Mouse (Mus musculus) heart, postnatal 0 days (tissue): ENCODE data around the gene Gtf2ird1. TPM values are rescaled to one million over a fixed set of nuclear protein-coding genes. Genes with fewer than 3 reads are reported as not detected.
A peak's percentile ranks its signal among the peaks of the same experiment; 100 is the strongest.
"Not testable (repeated sequence)": the region's sequence is repeated elsewhere in the genome, so short reads cannot be mapped to it uniquely, and the experiment has no call there.

Source experiments
- ATAC-seq: fragments of 200-750 bp; cut with Nextera tagmentation; 2 replicates; pipeline ENCODE4 v1.8.0; 2017; ENCODE audit warnings: low read depth, moderate number of reproducible peaks, moderate library complexity; ENCODE audit not compliant: insufficient read depth
- DNase-seq: peaks from one replicate; pipeline ENCODE4 v3.0.0-alpha.2; 2016; ENCODE audit warnings: low spot score
- H3K27ac ChIP-seq: fragments of 300-500 bp; sonication (generic); 2 replicates; pipeline ENCODE4 v1.5.1; 2014; ENCODE audit warnings: low read depth, mild to moderate bottlenecking
- H3K27me3 ChIP-seq: fragments of 300-500 bp; sonication (generic); 2 replicates; pipeline ENCODE4 v1.6.1; 2014; ENCODE audit warnings: low read length, mixed read lengths; ENCODE audit not compliant: control insufficient read depth, insufficient read depth
- H3K36me3 ChIP-seq: fragments of 300-500 bp; sonication (generic); replicated peaks from 2 replicates; pipeline ENCODE4 v1.6.1; 2014; ENCODE audit warnings: low read length, mixed read lengths; ENCODE audit not compliant: control insufficient read depth, insufficient read depth
- H3K4me1 ChIP-seq: fragments of 300-500 bp; sonication (generic); 2 replicates; pipeline ENCODE4 v1.6.1; 2014; ENCODE audit warnings: antibody characterized with exemption; ENCODE audit not compliant: control insufficient read depth, insufficient read depth
- H3K4me2 ChIP-seq: fragments of 300-500 bp; sonication (generic); 2 replicates; pipeline ENCODE4 v1.6.1; 2014; ENCODE audit warnings: low read depth, mild to moderate bottlenecking, low read length, moderate library complexity
- H3K4me3 ChIP-seq: fragments of 300-500 bp; sonication (generic); 2 replicates; pipeline ENCODE4 v1.5.1; 2014; ENCODE audit warnings: low read depth, low read length
- H3K9ac ChIP-seq: fragments of 300-500 bp; sonication (generic); replicated peaks from 2 replicates; pipeline ENCODE4 v1.6.1; 2014; ENCODE audit warnings: low read depth, low read length, mixed read lengths
- H3K9me3 ChIP-seq: fragments of 300-500 bp; sonication (generic); replicated peaks from 2 replicates; pipeline ENCODE4 v1.6.1; 2016; ENCODE audit warnings: low read length; ENCODE audit not compliant: control insufficient read depth
- CTCF ChIP-seq: IDR thresholded peaks from 2 replicates; pipeline ENCODE4 v1.5.1; 2016; ENCODE audit warnings: antibody characterized with exemption, control low read depth, low read depth
- EP300 ChIP-seq: IDR thresholded peaks from 2 replicates; pipeline ENCODE4 v1.6.1; 2016; ENCODE audit warnings: antibody characterized with exemption, low read depth
- WGBS: fragments of 180-500 bp; shearing (Covaris S2); extraction: QIAGEN DNeasy Blood & Tissue Kit; methylation state at CpG from one replicate; pipeline ENCODE4 v1.1.7; 2014; 5-methylcytosine and 5-hydroxymethylcytosine counted together
- polyA plus RNA-seq: library from polyadenylated mRNA; unstranded; fragments of >200 nt; fragmentation: Nextera tagmentation; extraction: Ambion mirVana; gene quantifications from 2 replicates; pipeline ENCODE4 v1.2.1, GENCODE M21; 2015
- total RNA-seq: library from RNA; depleted of rRNA; stranded (reverse); fragments of >200 nt; gene quantifications from 2 replicates; pipeline ENCODE4 v1.2.3, GENCODE M21; 2014; ENCODE audit warnings: low replicate concordance

Gtf2ird1 gene
- total and polyA plus RNA-seq, 2 experiments from 2014 or later: 27.7 to 28.8 TPM

GRCm38 (mm10) chr5:134352527-134353001, 104.0 kb downstream of the Gtf2ird1 start:
- Histone ChIP-seq H3K9ac (no peak overlapping the region), H3K4me3 (no peak overlapping the region), H3K27me3 (no peaks in the 10 kb centered on the region), H3K27ac (0 out of 2 replicates have a peak overlapping the region, but pooled peaks have one; percentile 20), H3K4me2 (no peak overlapping the region), H3K9me3 (no peaks in the 10 kb centered on the region), H3K36me3 (peaks cover 6% of the 10 kb centered on the region; the same call in 1 of the 2 replicates), H3K4me1 (peaks cover 4% of the 10 kb centered on the region; the same call in 1 of the 2 replicates)
- ATAC-seq (peak; percentile 43; the same call in 1 of the 2 replicates), DNase-seq (peak; percentile 29)
- WGBS: 51% methylated on average over 3 of the region's 3 CpGs
- TF ChIP-seq CTCF: no peak
- no peak for TF ChIP-seq EP300

- TF ChIP-seq CTCF: no peak
- no peak for TF ChIP-seq EP300
- H3K9me3 ChIP-seq: no peaks in the 10 kb centered on the region
- no peaks in the 10 kb centered on the region for H3K27me3 ChIP-seq
- peaks cover 4% of the 10 kb centered on the region; the same call in 1 of the 2 replicates for H3K4me1 ChIP-seq
- no peaks in the 10 kb centered on the region for H3K36me3 ChIP-seq
- ATAC-seq (peak; percentile 82), DNase-seq (peak; percentile 35)
- H3K27ac ChIP-seq: no peak overlapping the region
- no peak overlapping the region for H3K9ac ChIP-seq
- 17% methylated on average over 10 of the region's 10 CpGs for WGBS
- 0 out of 2 replicates have a peak overlapping the region, but pooled peaks have one; percentile 18 for H3K4me2 ChIP-seq
- no peak overlapping the region for H3K4me3 ChIP-seq
Measured at GRCm38 (mm10) chr5:134350660-134351059, 105.9 kb downstream of the Gtf2ird1 start.

DNA sequence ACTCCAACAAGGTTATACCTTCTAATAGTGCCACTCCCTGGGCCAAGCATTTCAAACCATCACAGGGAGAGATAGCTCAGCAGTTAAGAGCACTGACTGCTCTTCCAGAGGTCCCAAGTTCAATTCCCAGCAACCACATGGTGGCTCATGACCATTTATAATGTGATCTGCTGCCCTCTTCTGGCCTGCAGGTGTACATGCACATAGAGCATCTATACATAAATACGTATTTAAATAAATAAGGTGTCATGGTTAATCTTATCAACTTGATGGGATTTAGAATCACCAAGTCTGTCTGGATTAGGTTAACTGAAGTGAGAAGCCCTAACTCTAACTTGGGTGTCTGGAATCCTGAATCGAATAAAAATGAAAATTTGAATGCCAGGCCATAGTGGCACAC, 109.5 kb downstream of the Gtf2ird1 start:
- no peak for DNase-seq
- Histone ChIP-seq H3K4me2 (no peak overlapping the region), H3K4me1 (0 out of 2 replicates have a peak, but pooled peaks cover 4% of the 10 kb centered on the region), H3K27me3 (no peaks in the 10 kb centered on the region), H3K9me3 (no peaks in the 10 kb centered on the region), H3K36me3 (no peaks in the 10 kb centered on the region), H3K4me3 (no peak overlapping the region), H3K27ac (no peak overlapping the region), H3K9ac (no peak overlapping the region)
- 74% methylated on average over 2 of the region's 2 CpGs for WGBS
- no peak for ATAC-seq
- TF ChIP-seq EP300: no peak
- peak; percentile 40 for TF ChIP-seq CTCF

DNA sequence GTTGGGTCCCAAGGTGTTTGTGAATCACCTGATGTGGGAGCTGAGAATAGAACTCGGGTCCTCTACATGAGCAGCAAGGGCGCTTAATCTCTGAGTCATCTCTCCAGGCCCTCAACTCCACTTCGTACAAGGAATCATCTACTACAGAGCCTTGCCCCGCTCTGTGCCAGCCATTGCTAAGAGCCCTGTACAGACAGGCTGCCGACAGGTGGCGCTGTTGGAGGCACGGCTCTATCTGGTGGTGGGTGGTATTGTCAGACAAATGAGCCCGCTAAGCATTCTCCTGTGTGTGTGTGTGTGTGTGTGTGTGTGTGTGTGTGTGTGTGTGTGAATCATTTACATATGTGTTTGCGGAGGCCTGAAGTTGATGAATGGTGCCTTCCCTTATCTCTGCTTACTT, 111.1 kb downstream of the Gtf2ird1 start:
- H3K4me1 ChIP-seq: 0 out of 2 replicates have a peak, but pooled peaks cover 2% of the 10 kb centered on the region
- H3K27me3 ChIP-seq: no peaks in the 10 kb centered on the region
- ATAC-seq (no peak), DNase-seq (no peak)
- no peak overlapping the region for H3K9ac ChIP-seq
- H3K4me2 ChIP-seq: no peak overlapping the region
- H3K9me3 ChIP-seq: no peaks in the 10 kb centered on the region
- 76% methylated on average over 9 of the region's 9 CpGs for WGBS
- H3K36me3 ChIP-seq: no peaks in the 10 kb centered on the region
- H3K4me3 ChIP-seq: no peak overlapping the region
- TF ChIP-seq EP300 (no peak), CTCF (peak; percentile 40)
- no peak overlapping the region for H3K27ac ChIP-seq

DNA sequence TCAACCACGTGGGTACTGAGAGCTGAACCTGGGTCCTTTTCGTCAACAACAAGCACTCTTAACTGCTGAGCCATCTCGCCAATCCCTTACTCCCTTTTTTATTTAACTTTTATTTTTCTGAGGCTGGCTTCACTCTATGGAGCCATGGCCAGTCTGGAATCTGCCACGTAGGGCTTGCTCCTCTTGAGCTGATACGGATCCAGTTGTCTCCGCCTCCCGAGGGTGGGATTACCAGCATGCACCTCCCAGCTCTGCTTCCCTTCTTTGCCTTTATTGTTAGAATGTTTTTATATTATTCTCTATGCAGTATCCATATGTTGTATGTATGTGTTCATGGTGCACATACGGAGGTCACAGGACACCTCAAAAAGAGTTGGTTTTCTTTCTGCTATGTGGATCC, 112.4 kb downstream of the Gtf2ird1 start:
- H3K4me1 ChIP-seq: no peaks in the 10 kb centered on the region
- TF ChIP-seq CTCF (no peak), EP300 (no peak)
- H3K9me3 ChIP-seq: no peaks in the 10 kb centered on the region
- no peaks in the 10 kb centered on the region for H3K36me3 ChIP-seq
- H3K27me3 ChIP-seq: no peaks in the 10 kb centered on the region
- no peak overlapping the region for H3K9ac ChIP-seq
- no peak overlapping the region for H3K4me2 ChIP-seq
- no peak overlapping the region for H3K4me3 ChIP-seq
- no peak for DNase-seq
- no peak overlapping the region for H3K27ac ChIP-seq
- no peak for ATAC-seq
- WGBS: 70% methylated on average over 8 of the region's 8 CpGs

DNA sequence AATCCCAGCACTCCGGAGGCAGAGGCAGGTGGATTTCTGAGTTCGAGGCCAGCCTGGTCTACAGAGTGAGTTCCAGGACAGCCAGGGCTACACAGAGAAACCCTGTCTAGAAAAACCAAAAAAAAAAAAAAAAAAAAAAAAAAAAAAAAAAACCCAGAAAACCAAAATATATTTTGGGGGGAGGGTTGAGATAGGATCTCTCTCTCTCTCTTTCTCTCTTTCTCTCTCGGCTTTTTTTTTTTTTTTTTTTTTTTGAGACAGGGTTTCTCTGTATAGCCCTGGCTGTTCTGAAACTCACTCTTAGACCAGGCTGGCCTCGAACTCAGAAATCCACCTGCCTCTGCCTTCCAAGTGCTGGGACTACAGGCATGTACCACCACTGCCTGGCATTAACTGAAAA, 113.0 kb downstream of the Gtf2ird1 start:
- not testable (repeated sequence) for H3K4me1 ChIP-seq, DNase-seq, H3K4me2 ChIP-seq, ATAC-seq, H3K9ac ChIP-seq, H3K4me3 ChIP-seq, H3K36me3 ChIP-seq, H3K27me3 ChIP-seq, H3K27ac ChIP-seq, H3K9me3 ChIP-seq
- 75% methylated on average over 3 of the region's 4 CpGs for WGBS
